Mouse (Mus musculus): Measurements from ENCODE around the gene Bnip1. TPM values are rescaled to one million over a fixed set of nuclear protein-coding genes. Genes with fewer than 3 reads are reported as not detected.

The Bnip1 gene
- total RNA-seq, 4 experiments from 2014 or later: 24.8 to 36.2 (median 29.3) TPM

DNA sequence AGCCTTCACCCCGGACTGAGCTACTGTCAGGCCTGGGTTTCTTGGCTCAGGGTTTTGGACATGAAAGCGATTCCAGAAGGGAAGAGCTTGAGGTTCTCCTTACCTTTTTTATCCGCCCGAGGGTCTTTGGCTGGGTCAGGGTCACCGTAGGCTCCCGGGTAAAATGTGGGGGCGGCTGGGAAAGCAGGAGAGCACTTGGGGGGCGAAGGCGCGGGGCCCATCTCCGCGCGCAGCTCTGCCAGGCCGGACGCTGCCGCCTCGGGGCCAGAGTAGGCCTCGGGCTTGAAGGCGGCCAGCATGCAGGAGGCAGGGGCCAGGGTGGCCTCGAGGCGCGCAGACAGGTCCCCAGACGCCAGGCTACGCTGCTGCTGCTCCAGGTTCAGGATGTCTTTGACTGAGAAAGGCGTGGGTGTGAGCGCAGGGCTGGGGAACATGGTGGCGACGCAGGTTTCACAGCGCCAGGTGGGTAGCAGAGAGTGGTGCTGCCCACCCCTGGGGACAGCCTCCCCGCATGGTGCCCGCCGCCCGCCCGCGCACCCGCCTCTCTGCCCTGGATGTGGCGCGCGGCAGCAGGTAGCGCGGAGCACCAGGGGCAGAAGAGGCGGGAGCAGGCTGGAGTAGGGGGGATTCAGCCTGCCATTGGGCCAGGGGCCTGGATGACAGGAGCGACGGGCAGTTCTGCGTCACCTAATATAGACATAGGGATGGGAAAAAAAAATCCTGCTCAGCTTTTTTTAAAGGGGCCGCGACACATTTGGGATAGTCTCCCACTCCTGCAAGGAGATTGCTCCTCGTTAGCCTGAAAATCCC lies 60.3 kb downstream of the Bnip1 start:
- DNase-seq: no peak

DNA sequence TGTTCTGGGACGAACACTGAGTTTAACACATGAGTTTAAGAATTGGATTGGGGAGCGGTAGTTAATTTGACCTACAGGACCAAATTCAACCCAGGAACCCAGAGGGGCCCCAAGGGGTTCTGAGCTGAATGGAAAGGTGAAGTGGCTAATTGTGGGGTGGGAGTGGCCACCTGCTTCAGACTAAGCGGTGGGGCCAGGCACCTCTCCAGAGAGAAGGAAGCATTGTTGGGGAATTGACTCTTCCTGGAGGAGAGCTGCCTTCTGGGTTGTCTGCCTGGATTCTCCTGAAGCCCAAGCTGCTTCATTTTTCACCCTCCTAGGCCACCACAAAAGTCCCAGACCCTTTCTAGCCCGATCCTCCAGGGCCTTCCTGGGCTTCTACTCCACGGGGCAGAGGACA lies 61.1 kb downstream of the Bnip1 start:
- DNase-seq: no peak

Other genes starting within 250 kb of the Bnip1 start
- gene Ergic1, start 219.6 kb upstream of the Bnip1 start, total RNA-seq (2022): 100 to 1,000 TPM; 142 to 218 (median 163) TPM
- 10 to 100 TPM; 41.3 to 67.9 (median 53.3) TPM for gene Dusp1, start 218.9 kb upstream of the Bnip1 start, total RNA-seq (2022)
- gene Atp6v0e, start 117.8 kb upstream of the Bnip1 start, total RNA-seq (2022): 100 to 1,000 TPM; 183 to 265 (median 234) TPM
- 10 to 100 TPM; 71.1 to 94.5 (median 80.0) TPM for gene Crebrf, start 65.4 kb upstream of the Bnip1 start, total RNA-seq (2022)
- not detected for gene Nkx2-5, start 63.9 kb downstream of the Bnip1 start, total RNA-seq (2022)
- 1 to 10 TPM; 1.0 to 3.2 (median 1.6) TPM for gene Kifc5b, start 136.0 kb downstream of the Bnip1 start, total RNA-seq (2022)
- gene Phf1, start 152.0 kb downstream of the Bnip1 start, total RNA-seq (2022): 10 to 100 TPM; 46.9 to 60.1 (median 53.5) TPM
- 100 to 1,000 TPM; 151 to 162 (median 155) TPM for gene Cuta, start 158.5 kb downstream of the Bnip1 start, total RNA-seq (2022)
- 10 to 100 TPM; 19.7 to 36.9 (median 26.9) TPM for gene Syngap1, start 160.2 kb downstream of the Bnip1 start, total RNA-seq (2022)
- 10 to 100 TPM in 1 of 4 experiments, 1 to 10 TPM in 3; 6.6 to 10.1 (median 9.0) TPM for gene Zbtb9, start 192.1 kb downstream of the Bnip1 start, total RNA-seq (2022)
- 10 to 100 TPM; 30.6 to 34.9 (median 32.4) TPM for gene Bak1, start 247.9 kb downstream of the Bnip1 start, total RNA-seq (2022)

Measured in adrenal gland, adult 8-10 months (tissue).